Mouse (Mus musculus) large intestine, adult 2 months (tissue): ENCODE results near the gene Inpp4a. TPM values are rescaled to one million over a fixed set of nuclear protein-coding genes. Genes with fewer than 3 reads are reported as not detected.

Experiments
- DNase-seq: peaks from one replicate; pipeline ENCODE4 v3.0.0-alpha.2; 2012; ENCODE audit warnings: low read depth, low spot score
- WGBS: fragments of 180-500 bp; shearing (Covaris S2); methylation state at CpG from one replicate; pipeline ENCODE4 v1.1.7; 2018; 5-methylcytosine and 5-hydroxymethylcytosine counted together
- polyA plus RNA-seq: library from polyadenylated mRNA; depleted of rRNA; stranded (reverse); fragments of >200 nt; gene quantifications from 2 replicates; pipeline ENCODE4 v1.2.3, GENCODE M21; 2012; rRNA removed

The Inpp4a gene
- polyA plus RNA-seq: 11.0 and 24.2 TPM in 2 replicates

DNA sequence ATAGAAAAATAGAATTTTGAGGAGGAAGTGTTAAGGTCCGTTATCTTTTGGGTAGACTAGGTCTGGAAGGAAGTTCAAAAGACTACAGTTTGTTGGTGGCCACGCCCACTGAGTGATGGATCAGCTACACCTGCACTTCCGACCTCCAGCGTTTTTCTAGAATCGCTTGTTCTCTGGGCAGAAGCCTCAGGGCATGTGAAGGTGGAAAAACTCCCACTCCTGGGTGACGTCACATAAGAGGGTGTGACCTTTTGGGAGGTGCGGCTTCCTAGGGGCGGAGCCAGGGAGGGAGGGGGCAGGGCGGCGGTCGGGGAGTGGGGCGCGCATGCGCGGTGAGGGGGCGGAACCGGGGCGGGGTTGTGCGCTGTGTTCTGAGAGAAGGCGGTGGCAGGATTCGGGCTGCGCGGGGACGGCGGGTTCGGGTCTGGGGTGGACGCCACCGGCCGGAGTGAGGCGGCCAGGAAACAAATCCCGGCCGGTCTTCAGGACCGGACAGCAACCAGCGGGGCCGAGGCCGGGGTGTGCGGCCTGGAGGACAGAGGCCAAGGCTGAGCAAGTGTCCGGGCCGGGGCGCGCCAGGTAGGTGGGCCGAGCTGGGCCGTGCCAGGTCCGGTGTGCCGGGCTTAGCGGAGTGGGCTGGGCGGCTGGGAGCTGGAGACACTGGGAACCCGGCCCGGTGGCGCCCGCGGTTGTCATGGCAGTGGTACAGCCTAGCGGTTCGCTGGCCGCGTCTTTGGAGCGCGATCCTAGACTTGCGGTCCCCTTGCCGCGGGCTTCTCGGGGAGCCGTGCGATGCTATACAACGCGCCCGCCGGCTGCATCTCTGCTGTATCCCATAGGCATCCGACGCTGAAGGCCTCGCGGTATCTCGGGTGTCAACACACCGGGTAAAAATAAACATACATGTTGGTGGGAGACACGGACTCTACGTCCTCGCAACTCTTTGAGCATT lies at the start of gene Inpp4a:
TSS of gene Inpp4a (plus strand) at position 326 of the 952 bp plus-strand sequence.
- under 1% methylated on average over 77 of the region's 77 CpGs for WGBS
- DNase-seq: peak; percentile 91

DNA sequence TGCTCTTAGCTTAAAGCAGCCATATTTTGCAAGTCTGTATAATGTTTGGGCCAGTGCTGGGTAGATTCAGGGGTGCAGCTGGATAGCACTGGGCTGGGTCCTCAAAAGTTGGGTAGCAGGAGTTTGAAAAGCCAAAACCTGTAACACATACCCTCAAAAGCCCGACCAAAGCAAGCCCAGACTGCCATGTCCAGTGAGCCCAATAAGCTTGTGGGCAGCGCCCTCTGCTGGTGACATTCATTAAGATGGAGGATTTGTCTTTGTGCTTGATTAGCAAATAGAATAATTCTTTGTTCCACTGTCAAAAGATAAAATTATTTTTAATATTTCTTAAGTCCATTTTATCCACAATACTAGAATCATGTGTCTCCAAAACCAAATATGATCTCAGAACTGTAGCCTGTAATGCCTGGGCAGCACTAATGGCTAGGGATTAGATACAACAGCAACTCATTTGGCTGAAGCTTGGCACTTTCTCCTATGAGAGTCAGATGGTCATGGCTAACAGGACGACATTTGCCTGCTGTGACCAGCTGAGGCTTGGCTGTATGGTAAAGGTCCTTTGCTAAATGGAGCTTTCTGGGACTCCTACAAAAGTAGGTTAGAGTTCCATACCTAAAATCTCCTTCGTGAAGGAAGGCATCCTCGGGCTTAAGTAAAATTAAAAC lies 48.9 kb upstream of the Inpp4a start:
- DNase-seq: peak; percentile 53
- WGBS: 38% methylated on average over 5 of the region's 5 CpGs

DNA sequence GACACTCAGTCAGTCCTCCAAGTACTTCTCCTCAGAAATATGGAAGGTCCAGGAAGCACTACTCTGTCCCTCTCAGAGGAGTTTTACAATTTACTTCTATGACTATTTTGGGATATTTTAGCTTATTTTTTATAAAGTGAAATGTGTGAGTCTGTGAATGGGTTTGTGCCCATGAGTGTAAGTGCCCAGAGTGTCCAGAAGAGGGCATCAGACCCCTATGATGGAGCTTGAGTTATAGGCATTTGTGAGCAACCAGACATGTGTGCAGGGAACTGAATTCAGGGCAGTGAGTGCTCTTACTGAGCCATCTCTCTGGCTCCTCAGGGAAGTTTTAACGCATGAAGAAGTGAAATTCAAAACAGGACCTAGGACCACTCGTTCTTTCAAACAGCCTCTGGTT lies 41.2 kb upstream of the Inpp4a start:
- DNase-seq: no peak
- 86% methylated on average over 2 of the region's 2 CpGs for WGBS

DNA sequence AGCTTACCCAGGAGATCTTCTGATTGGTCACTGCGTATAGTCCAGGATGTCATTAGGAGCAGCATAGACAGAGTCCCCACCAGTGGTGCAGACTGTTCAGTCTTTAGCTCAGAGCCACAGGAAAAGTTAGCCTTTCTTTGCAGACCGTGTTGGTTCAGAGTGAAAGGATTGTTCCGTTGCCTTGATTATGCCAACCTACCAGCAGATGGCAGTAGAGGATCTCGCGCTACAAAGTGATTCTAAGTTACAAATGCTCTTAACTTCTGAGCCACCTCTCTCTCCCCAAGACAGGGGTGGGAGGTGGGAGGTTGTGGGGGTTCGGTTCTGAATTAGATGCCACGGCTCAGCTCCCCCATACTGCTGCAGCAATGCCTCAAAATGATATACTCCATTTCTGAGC lies 27.2 kb upstream of the Inpp4a start:
- WGBS: 4% methylated on average over 7 of the region's 7 CpGs
- DNase-seq: peak; percentile 45

DNA sequence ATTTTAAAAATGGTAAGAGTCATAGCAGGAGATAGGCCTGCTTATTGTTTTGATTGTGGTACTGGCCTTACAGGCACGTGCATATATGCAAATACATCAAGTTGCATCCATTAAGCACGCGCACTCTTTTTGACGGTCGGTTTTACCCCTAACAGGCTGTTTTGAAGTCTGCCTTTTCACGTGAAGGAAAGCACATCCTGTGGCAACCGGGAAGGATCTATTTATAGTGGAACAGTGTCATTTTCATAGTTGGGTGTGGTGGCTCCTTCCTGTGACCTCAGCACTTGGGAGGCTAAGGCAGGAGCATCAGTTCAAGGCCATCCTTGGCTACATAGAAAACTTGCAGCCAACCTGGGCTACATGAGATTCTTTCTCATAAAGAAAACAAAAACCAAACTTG lies 13.1 kb upstream of the Inpp4a start:
- WGBS: 68% methylated on average over 7 of the region's 7 CpGs
- no peak for DNase-seq

DNA sequence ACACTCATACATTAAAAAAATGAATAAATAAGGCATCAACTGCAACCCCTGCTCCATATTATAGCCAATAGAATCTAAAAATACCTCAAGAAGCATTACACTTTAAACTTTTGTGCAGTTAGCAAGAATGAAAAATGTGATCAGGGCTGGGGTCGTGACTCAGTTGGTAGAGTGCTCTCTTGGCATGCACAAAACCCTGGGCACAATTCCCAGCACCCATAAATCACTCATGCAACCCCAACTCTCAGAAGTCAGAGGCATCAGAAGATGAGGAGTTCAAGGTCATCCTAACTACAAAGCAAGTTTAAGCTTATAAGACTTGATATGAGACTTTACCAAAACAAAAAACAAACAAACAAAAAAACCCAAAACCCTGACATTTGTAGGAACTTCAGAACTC lies 11.9 kb upstream of the Inpp4a start:
- no peak for DNase-seq
- 47% methylated on average over 1 of the region's 1 CpGs for WGBS

DNA sequence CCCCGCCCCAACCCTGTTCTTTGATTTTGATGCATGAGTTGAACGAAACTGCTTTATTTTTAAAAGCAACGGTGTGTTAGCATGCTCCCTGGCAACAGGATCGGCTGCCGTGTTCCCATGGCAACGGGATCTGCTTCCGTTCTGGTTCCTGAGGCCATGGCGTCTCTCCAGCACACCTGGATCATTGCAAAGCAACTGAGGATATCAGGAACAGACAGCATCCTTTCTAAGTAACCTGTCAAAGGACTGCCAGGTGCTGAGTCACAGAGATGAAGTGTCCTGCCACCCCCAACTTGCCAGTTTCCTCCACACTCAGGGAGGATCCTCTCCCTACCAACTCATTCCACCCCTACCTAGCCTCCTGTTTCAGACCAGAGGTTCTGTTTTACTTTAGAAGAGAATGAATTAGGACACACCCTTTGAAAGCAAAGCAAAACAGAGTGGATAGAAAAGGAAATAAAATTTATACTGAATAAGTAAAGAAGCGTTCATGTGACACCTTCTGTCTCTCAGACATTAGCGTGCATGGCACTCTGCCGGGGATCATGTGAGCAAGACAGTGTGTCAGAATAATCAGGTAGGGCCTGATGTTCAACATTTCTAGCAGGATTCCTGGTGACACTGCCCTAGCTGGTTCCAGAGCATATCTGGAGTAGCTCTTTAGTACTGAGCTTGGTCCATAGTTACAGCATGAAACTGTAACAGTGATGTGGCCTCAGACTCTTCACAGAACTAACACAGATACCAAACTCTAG lies 11.3 kb upstream of the Inpp4a start:
- 69% methylated on average over 11 of the region's 11 CpGs for WGBS
- DNase-seq: no peak

DNA sequence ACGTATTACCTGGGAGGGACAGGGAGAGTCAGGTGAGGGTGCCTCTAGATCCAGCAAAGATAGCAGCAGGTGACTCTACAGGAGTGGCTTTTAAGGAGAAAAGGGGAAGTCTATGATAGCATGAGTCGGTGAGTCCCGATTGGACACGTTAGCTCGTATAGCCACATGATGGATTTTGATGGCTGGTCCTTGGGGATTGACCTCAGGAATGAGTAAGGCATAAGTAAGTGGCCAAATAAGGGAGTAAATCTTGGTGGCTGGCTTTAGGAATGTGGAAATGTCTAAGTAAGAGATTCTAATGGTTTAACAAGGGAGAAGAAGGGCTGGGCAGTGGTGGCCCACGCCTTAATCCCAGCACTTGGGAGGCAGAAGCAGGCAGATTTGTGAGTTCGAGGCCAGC lies 10.7 kb upstream of the Inpp4a start:
- WGBS: 76% methylated on average over 7 of the region's 7 CpGs
- no peak for DNase-seq

DNA sequence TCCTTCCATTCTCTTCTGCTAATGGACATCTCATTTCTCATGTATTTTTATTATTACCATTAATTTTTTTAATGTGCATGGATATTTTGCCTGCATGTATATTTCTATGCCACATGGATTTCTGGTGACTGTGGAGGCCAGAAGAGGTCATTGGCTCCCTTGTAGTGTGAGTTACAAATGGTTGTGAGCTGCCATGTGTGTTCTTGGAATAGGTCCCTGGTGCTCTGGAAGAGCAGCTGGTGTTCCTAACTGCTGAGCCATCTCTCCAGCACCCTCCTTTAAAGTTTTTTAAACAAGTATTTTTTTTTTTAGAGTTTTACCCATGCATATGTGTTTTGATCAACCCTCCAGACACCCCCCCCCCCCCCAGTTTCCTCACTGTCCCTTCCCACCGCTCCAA lies 3.3 kb upstream of the Inpp4a start:
- DNase-seq: no peak
- 64% methylated on average over 1 of the region's 1 CpGs for WGBS

DNA sequence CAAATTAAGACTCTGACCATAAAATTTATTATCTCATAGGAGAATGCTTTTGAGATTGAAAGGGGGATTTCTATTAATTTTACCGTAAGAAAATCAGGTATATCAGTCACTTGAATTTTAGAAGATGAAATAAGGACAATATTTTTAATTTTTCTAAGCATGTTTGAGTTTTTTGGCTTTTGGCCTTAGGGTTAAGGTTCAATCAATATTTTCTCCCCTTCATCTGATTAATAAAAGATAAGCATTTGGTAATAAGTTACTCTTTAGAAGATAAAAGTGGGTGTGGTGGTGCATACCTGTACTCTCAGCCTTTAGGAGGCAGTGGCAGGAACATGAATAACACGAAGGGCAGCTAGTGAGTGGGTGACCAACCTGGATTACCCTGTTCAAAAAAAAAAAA lies 761 bp upstream of the Inpp4a start:
- DNase-seq: no peak

DNA sequence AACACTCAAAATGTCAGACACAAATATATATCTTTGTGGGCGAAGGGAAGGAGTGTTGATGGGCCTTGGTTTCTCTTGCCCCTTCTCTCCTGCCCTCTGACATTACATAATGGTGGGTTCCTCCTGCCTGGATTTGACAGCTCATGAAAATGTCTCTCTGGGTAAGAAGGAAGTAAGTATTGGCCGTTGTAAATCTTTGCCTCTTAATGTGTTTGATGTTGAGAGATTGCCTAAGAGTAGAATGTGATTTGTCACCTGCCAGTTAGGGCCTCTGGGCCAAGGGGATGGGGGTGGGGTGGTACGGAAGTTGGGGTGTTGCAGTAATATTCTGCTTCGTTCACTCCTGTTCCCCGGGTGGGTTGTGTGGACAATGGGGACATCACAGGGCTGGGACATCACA lies 985 bp downstream of the Inpp4a start:
- 15% methylated on average over 5 of the region's 5 CpGs for WGBS
- no peak for DNase-seq

More for the DNA sequence above, 761 bp upstream of the Inpp4a start:
- WGBS: 64% methylated on average over 2 of the region's 2 CpGs

DNA sequence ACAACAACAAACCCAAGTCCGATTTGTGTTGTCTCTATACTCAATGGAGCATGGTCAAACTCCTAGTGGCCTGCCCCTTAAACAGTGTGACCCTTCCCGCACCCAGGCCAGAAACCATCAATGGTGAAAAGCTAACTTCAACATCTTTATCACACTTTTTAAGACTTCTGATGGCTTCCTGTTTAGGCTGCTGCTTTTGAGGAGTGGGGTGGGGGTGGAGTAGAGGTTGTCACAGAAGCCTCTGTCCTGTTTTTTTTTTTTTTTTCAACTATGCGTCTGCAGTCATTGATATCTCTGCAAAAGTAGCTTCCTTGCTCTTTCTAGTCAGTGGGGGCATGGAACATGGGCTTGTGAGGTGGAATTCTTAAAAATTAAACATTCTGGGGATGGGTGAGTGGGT lies 3.1 kb downstream of the Inpp4a start:
- WGBS: 92% methylated on average over 3 of the region's 3 CpGs
- no peak for DNase-seq

DNA sequence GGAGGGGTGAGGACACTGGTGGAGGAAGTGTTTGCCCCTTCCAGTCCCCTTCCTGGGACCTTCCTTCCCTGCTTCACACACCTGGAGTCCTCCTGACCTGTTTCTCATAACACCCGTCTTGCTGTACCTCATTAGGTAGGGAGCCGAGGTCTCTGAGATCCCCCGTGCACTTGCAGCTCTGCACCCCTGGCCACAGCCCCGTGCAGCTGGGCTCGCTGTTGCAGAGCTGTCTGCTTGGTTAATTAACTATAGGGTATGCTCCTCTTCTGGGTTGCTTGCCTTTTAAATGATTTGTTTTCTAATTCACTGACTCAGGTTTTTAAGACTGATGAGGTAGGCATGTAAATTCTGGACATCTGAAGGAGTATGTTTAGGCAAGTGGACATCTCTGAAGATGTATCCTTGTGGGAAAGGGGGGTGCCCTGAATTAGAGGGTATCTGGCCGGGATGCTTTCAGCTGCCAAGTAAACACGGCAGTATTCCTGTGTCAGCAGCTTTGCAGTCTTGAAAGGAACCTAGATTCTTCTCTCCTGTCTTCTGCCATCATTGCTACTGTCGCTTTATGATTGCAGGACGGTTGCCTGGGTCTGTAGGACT lies 6.1 kb downstream of the Inpp4a start:
- DNase-seq: no peak
- 76% methylated on average over 9 of the region's 9 CpGs for WGBS

DNA sequence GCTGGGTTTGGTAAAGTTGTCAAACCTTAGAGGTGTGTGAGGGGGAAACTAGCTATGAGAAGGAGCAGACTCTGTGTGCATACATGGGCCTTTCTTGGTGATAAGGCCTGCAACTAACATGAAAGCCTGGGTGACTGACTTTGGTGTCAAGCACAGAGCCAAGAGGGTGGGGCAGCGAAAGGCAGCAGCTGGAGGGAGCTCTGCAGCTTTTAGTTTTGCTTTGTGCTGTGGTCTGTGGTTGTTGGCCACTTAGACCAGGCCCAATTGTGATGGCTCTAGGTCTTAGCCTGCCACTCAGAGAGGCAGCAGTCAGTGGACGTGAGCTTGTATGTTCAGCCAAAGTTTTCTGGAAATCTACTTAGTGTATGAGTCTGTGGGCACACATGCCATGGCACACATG lies 7.9 kb downstream of the Inpp4a start:
- no peak for DNase-seq
- 57% methylated on average over 2 of the region's 2 CpGs for WGBS

DNA sequence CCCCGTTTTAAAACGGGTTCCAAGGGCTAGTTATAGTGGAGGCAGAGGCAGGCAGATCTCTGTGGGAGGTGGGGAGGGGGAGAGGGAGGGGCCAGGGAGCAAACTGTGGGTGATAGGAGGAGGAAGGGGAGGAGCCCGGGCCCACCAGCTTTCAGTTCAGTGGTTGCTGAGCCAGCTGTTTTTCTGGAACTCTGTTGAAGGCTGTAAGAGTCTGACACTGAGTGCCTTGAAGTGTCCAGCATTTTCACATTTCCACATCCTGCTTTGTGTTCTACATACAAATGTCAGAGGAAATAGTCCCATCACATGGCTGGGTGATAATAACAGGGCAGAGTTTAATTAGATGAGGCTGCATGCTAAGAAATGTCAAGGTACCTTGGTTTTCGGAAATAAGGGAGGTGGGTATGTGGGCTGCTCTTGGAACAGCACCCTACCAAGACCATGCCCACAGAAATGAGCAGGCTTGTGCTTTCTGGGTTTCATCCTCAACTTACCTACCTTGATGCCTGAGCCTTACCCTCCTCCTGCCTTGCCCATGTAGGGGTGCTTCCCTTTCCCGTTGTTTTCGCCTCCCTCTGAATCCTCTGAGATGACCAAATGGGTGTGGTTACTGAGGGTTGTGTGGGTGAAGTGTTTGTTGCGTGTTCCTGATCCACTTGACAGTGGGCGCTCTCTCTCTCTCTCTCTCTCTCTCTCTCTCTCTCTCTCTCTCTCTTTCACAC lies 8.5 kb downstream of the Inpp4a start:
- WGBS: 67% methylated on average over 8 of the region's 8 CpGs
- DNase-seq: no peak

DNA sequence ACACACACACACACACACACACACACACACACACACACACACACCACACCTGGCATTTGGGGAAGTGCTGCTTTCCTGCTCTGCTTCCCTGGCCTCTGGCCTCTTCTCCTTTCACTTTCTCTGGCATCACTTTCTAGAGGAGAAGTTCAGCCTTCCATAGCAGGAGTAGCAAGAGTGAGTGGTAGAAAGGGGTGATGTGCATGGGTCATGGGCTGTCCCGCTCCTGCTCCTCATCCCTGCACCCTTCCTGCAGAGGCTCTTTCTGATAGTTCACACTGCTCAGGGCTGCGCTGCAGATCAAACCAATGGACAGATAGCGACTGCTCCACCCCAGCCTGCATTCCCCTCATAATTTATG lies 9.1 kb downstream of the Inpp4a start:
- 89% methylated on average over 3 of the region's 3 CpGs for WGBS
- no peak for DNase-seq

DNA sequence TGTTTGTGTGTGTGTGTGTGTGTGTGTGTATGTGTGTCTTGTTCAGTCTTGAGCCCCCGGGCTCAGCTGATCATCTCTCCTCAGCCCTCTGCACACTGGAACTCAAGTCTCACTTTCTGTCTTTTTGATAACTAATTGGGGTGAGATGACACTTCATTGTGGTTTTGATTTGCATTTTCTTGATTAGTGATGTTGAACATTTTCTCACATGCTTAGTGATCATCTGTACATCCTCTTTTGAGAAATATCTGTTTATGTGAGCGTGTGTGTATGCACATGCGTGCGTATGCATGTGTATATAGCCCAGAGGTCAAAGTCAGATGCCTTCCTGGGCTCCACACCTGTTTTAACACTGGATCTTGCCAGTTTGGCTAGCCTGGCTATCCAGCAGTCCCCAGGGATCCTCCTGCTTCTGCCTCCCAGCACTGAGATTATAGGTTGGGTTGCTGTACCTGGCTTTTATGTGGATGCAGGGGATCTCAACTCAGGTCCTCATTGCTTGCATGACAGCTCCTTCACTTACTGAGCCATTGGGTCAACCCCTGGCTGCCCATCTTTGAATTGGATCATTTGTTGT lies 10.4 kb downstream of the Inpp4a start:
- DNase-seq: no peak
- WGBS: 92% methylated on average over 4 of the region's 4 CpGs

DNA sequence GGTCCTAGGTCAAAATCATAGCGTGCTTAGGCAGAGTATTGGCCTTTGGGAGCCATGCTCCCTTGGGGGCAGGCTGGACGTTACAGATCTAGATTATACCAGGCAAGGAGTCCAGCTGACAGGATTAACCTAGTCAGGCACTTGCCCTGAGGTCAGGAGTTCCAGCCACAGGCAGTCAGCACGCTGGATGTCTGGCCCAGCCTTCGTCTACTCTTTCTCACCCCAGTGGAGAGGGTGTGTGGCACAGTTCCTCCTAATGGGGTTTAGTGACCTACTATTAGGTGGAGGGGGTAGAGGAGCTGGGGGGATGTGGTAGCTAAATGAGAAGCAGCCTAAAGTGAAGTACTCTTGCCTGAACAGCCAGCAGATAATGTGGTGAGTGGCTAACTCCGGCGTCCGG lies 14.7 kb downstream of the Inpp4a start:
- WGBS: 72% methylated on average over 7 of the region's 7 CpGs
- DNase-seq: no peak

DNA sequence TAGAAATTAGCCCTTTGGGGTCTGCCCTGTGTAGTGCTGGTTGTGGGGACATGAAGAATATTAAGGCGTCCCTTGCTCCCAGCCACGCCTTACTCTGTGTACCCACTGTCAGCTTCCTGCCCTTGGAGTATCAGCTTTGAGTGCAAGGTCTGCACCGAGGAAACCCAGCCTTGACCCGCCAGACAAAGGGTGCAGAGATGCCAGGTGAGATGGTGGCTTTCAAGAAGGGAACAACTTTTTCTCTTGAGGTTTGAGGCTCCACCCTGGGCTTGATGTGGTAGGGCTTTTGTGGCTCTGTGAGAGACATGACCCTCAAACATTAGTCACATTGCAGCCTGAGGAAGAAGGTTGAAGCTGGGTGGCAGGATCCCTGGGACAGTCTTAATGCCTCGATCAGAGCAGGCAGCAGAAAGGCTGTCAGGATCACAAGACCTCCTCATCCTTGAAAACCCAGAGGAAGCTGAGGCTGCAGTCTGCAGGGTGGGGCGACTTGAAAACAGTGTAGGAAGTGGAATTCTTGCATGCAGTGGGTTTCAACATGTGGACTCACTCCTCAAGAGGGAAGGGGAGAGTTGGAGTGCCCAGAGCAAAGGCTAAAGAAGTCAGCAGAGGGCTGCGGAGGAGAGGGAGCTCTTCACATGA lies 18.1 kb downstream of the Inpp4a start:
- DNase-seq: no peak
- WGBS: 52% methylated on average over 7 of the region's 7 CpGs
